7 mouse cellular contexts compared by ENCODE assay signal in genomic region chr6:52640224-52640712, GRCm38 (mm10). TPM values are rescaled to one million over a fixed set of nuclear protein-coding genes. Genes with fewer than 3 reads are reported as not detected.
DNase-seq lines count a peak whose midpoint lies in the region; ATAC-seq lines count a peak whose summit lies in the region.

Hibadh (minus strand) TSS chr6:52640389.

- H3K4me1 ChIP-seq in intestine, embryonic 15.5 days (replicated peaks): 0 out of 2 replicates have a peak, but pooled peaks cover 2% of the 10 kb centered on the region
- peaks cover 19% of the 10 kb centered on the region for H3K4me1 ChIP-seq in midbrain, embryonic 10.5 days

- peak; percentile 99 for DNase-seq in adrenal gland, adult 2 months
- DNase-seq in embryo, embryonic 11.5 days (ENCODE audit: low read depth, low spot score): peak; percentile 98
- peak; percentile 97 to 99 for DNase-seq in gastrocnemius, postnatal 36 days
- peak; percentile 94 to 97 for DNase-seq in left cerebral cortex, postnatal 25 days (ENCODE audit: low spot score in 2 of 2)
- DNase-seq in midbrain, embryonic 10.5 days (ENCODE audit: low spot score): peak; percentile 98
- DNase-seq in right cerebral cortex, postnatal 4 days: peak; percentile 96

- peak within 1 kb of the TSS; percentile 90 for H3K4me3 ChIP-seq in intestine, embryonic 15.5 days (replicated peaks)
- peak within 1 kb of the TSS; percentile 89 for H3K4me3 ChIP-seq in midbrain, embryonic 10.5 days

- WGBS in intestine, embryonic 15.5 days: under 1% methylated on average over 34 of the region's 34 CpGs
- 1% methylated on average over 34 of the region's 34 CpGs for WGBS in midbrain, embryonic 10.5 days

- H3K27ac ChIP-seq in intestine, embryonic 15.5 days: peak within 1 kb of the TSS; percentile 79
- peak within 1 kb of the TSS; percentile 95 for H3K27ac ChIP-seq in midbrain, embryonic 10.5 days (replicated peaks)

- H3K9ac ChIP-seq in intestine, embryonic 15.5 days: peak within 1 kb of the TSS; percentile 81

- intact Hi-C loops in gastrocnemius, postnatal 36 days (cut with DNase I): loop anchor here (5.0 kb wide), 1 partner anchor 72 kb away; the partner anchor contains the start of gene Tax1bp1
- intact Hi-C loops in left cerebral cortex, postnatal 25 days (cut with DNase I): loop anchor here (5.0 kb wide), 1 partner anchor 72 kb away; the partner anchor contains the start of gene Tax1bp1

- ATAC-seq in intestine, embryonic 15.5 days: peak; percentile 100

- H3K9me3 ChIP-seq in intestine, embryonic 15.5 days: no peaks in the 10 kb centered on the region
- H3K9me3 ChIP-seq in midbrain, embryonic 10.5 days (replicated peaks): no peaks in the 10 kb centered on the region

- no peaks in the 10 kb centered on the region for H3K36me3 ChIP-seq in intestine, embryonic 15.5 days
- H3K36me3 ChIP-seq in midbrain, embryonic 10.5 days: no peaks in the 10 kb centered on the region

- no peaks in the 10 kb centered on the region for H3K27me3 ChIP-seq in intestine, embryonic 15.5 days (replicated peaks)
- no peaks in the 10 kb centered on the region for H3K27me3 ChIP-seq in midbrain, embryonic 10.5 days (ENCODE audit: low read depth, poor library complexity, severe bottlenecking)

- peak within 1 kb of the TSS; percentile 74 for H3K4me2 ChIP-seq in intestine, embryonic 15.5 days (replicated peaks)

RNA-seq across cellular contexts. Expression of gene Hibadh, which starts in this region (rescaled TPM):
- total RNA-seq in adrenal gland, adult 2 months (2021): 100 to 1,000 TPM; 181 to 188 TPM
- 45.4 and 49.8 TPM in 2 replicates for polyA plus RNA-seq in adrenal gland, adult 2 months (2012; rRNA removed)
- total RNA-seq in gastrocnemius, postnatal 36 days (2021): 100 to 1,000 TPM; 100 to 122 TPM
- 135 and 137 TPM in 2 replicates for polyA plus RNA-seq in intestine, embryonic 15.5 days (2015; fragmentation: Nextera tagmentation; extraction: Ambion mirVana)
- total RNA-seq in left cerebral cortex, postnatal 25 days (2021): 10 to 100 TPM; 40.0 to 47.9 TPM
- 77.4 and 83.2 TPM in 2 replicates for polyA plus RNA-seq in midbrain, embryonic 10.5 days (2016; fragmentation: Nextera tagmentation; extraction: Ambion mirVana)

Comparison
In these comparisons a context has a peak if more than half of its experiments do, and no peak if none do; other contexts are left out.
1. Peak in every context shown above with its lines: DNase-seq, ATAC-seq, H3K4me3 ChIP-seq and H3K27ac ChIP-seq.